Mouse (Mus musculus) stomach, embryonic 14.5 days (tissue): ENCODE measurements around the gene Mprip. TPM values are rescaled to one million over a fixed set of nuclear protein-coding genes. Genes with fewer than 3 reads are reported as not detected.
A peak's percentile ranks its signal among the peaks of the same experiment; 100 is the strongest.
"Not testable (repeated sequence)": the region's sequence is repeated elsewhere in the genome, so short reads cannot be mapped to it uniquely, and the experiment has no call there.

Experiments used
- ATAC-seq: fragments of 200-750 bp; cut with Nextera tagmentation; 2 replicates; pipeline ENCODE4 v1.8.0; 2017; ENCODE audit warnings: low read depth, moderate TSS enrichment; ENCODE audit not compliant: insufficient number of reproducible peaks, insufficient read depth, low FRiP score
- H3K27ac ChIP-seq: fragments of 300-500 bp; sonication (generic); 2 replicates; pipeline ENCODE4 v1.5.1; 2014; ENCODE audit warnings: mild to moderate bottlenecking, low read length, moderate library complexity, mixed read lengths
- H3K27me3 ChIP-seq: fragments of 300-500 bp; sonication (generic); 2 replicates; pipeline ENCODE4 v1.6.1; 2014; ENCODE audit warnings: low read length, control low read depth, mixed read lengths; ENCODE audit not compliant: control insufficient read depth, insufficient read depth
- H3K36me3 ChIP-seq: fragments of 300-500 bp; sonication (generic); 2 replicates; pipeline ENCODE4 v1.6.1; 2014; ENCODE audit warnings: mild to moderate bottlenecking, control low read depth, low read length, moderate library complexity, mixed read lengths; ENCODE audit not compliant: control insufficient read depth, insufficient read depth
- H3K4me1 ChIP-seq: fragments of 300-500 bp; sonication (generic); 2 replicates; pipeline ENCODE4 v1.6.1; 2014; ENCODE audit warnings: low read length, control low read depth, mixed read lengths; ENCODE audit not compliant: control insufficient read depth, insufficient read depth
- H3K4me2 ChIP-seq: fragments of 300-500 bp; sonication (generic); replicated peaks from 2 replicates; pipeline ENCODE4 v1.6.1; 2014; ENCODE audit warnings: low read depth, low read length, control low read depth
- H3K4me3 ChIP-seq: fragments of 300-500 bp; sonication (generic); 2 replicates; pipeline ENCODE4 v1.5.1; 2014; ENCODE audit warnings: low read depth, low read length, control low read depth
- H3K9ac ChIP-seq: fragments of 300-500 bp; sonication (generic); replicated peaks from 2 replicates; pipeline ENCODE4 v1.6.1; 2014; ENCODE audit warnings: low read depth, mild to moderate bottlenecking, control low read depth, low read length, moderate library complexity, mixed read lengths
- H3K9me3 ChIP-seq: fragments of 300-500 bp; sonication (generic); 2 replicates; pipeline ENCODE4 v1.6.1; 2016; ENCODE audit warnings: low read depth, low read length, control low read depth; ENCODE audit not compliant: control insufficient read depth
- WGBS: fragments of 180-500 bp; shearing (Covaris S2); extraction: QIAGEN DNeasy Blood & Tissue Kit; methylation state at CpG from one replicate; pipeline ENCODE4 v1.1.7; 2014; 5-methylcytosine and 5-hydroxymethylcytosine counted together
- polyA plus RNA-seq: library from polyadenylated mRNA; unstranded; fragments of >200 nt; fragmentation: Nextera tagmentation; extraction: Ambion mirVana; gene quantifications from 2 replicates; pipeline ENCODE4 v1.2.1, GENCODE M21; 2014

Mprip gene
- 68.8 and 69.1 TPM in 2 replicates for polyA plus RNA-seq

GRCm38 (mm10) chr11:59661005-59661404 lies at the start of gene Mprip:
Gene Mprip, plus strand, starts transcription at chr11:59661305.
- Histone ChIP-seq H3K4me1 (peaks cover 22% of the 10 kb centered on the region), H3K27ac (peak within 1 kb of the TSS; percentile 46; the same call in 1 of the 2 replicates), H3K4me2 (peak within 1 kb of the TSS; percentile 70), H3K27me3 (no peaks in the 10 kb centered on the region), H3K36me3 (no peaks in the 10 kb centered on the region), H3K9ac (peak within 1 kb of the TSS; percentile 86; the same call in 1 of the 2 replicates), H3K4me3 (peak within 1 kb of the TSS; percentile 74), H3K9me3 (no peaks in the 10 kb centered on the region)
- WGBS, result 72% methylated on average over 3 of the region's 3 CpGs
- ATAC-seq, result no peak

GRCm38 (mm10) chr11:59611646-59612045 lies 49.5 kb upstream of the Mprip start:
- Histone ChIP-seq H3K4me1 (no peaks in the 10 kb centered on the region), H3K27me3 (no peaks in the 10 kb centered on the region), H3K36me3 (no peaks in the 10 kb centered on the region), H3K4me3 (no peak overlapping the region), H3K9me3 (no peaks in the 10 kb centered on the region), H3K27ac (no peak overlapping the region), H3K4me2 (no peak overlapping the region), H3K9ac (no peak overlapping the region)
- WGBS, result 71% methylated on average over 5 of the region's 5 CpGs
- no peak for ATAC-seq

GRCm38 (mm10) chr11:59614120-59614519 lies 47.0 kb upstream of the Mprip start:
- no peak for ATAC-seq
- WGBS, result 27% methylated on average over 4 of the region's 4 CpGs

GRCm38 (mm10) chr11:59616986-59617385 lies 44.1 kb upstream of the Mprip start:
- not testable (repeated sequence) for H3K36me3 ChIP-seq, H3K9me3 ChIP-seq, H3K9ac ChIP-seq, H3K4me1 ChIP-seq, H3K4me3 ChIP-seq, H3K4me2 ChIP-seq, ATAC-seq, H3K27ac ChIP-seq, H3K27me3 ChIP-seq
- 93% methylated on average over 2 of the region's 2 CpGs for WGBS

More at GRCm38 (mm10) chr11:59614120-59614519, 47.0 kb upstream of the Mprip start:
- no peak overlapping the region for H3K4me3 ChIP-seq
- H3K4me2 ChIP-seq, result no peak overlapping the region
- no peaks in the 10 kb centered on the region for H3K36me3 ChIP-seq
- H3K27ac ChIP-seq, result no peak overlapping the region
- H3K9me3 ChIP-seq, result no peaks in the 10 kb centered on the region
- no peaks in the 10 kb centered on the region for H3K27me3 ChIP-seq
- H3K9ac ChIP-seq, result no peak overlapping the region
- H3K4me1 ChIP-seq, result no peaks in the 10 kb centered on the region

GRCm38 (mm10) chr11:59622214-59622613 lies 38.9 kb upstream of the Mprip start:
- H3K9ac ChIP-seq, result no peak overlapping the region
- H3K4me2 ChIP-seq, result no peak overlapping the region
- 57% methylated on average over 3 of the region's 3 CpGs for WGBS
- ATAC-seq, result no peak
- no peak overlapping the region for H3K27ac ChIP-seq
- no peaks in the 10 kb centered on the region for H3K9me3 ChIP-seq
- H3K4me1 ChIP-seq, result no peaks in the 10 kb centered on the region
- no peak overlapping the region for H3K4me3 ChIP-seq
- H3K27me3 ChIP-seq, result no peaks in the 10 kb centered on the region
- no peaks in the 10 kb centered on the region for H3K36me3 ChIP-seq

- no peak overlapping the region for H3K4me2 ChIP-seq
- peak; percentile 53; the same call in 1 of the 2 replicates for ATAC-seq
- no peaks in the 10 kb centered on the region for H3K9me3 ChIP-seq
- no peak overlapping the region for H3K27ac ChIP-seq
- no peak overlapping the region for H3K9ac ChIP-seq
- no peaks in the 10 kb centered on the region for H3K36me3 ChIP-seq
- H3K4me3 ChIP-seq, result no peak overlapping the region
- no peaks in the 10 kb centered on the region for H3K4me1 ChIP-seq
- WGBS, result 34% methylated on average over 6 of the region's 6 CpGs
- H3K27me3 ChIP-seq, result no peaks in the 10 kb centered on the region
Measured at GRCm38 (mm10) chr11:59624017-59624630, 37.0 kb upstream of the Mprip start.

GRCm38 (mm10) chr11:59626192-59626591 lies 34.9 kb upstream of the Mprip start:
- 82% methylated on average over 7 of the region's 7 CpGs for WGBS
- no peaks in the 10 kb centered on the region for H3K9me3 ChIP-seq
- no peaks in the 10 kb centered on the region for H3K27me3 ChIP-seq
- no peaks in the 10 kb centered on the region for H3K4me1 ChIP-seq
- no peak for ATAC-seq
- H3K36me3 ChIP-seq, result no peaks in the 10 kb centered on the region
- no peak overlapping the region for H3K4me3 ChIP-seq
- no peak overlapping the region for H3K9ac ChIP-seq
- no peak overlapping the region for H3K27ac ChIP-seq
- no peak overlapping the region for H3K4me2 ChIP-seq

- no peaks in the 10 kb centered on the region for H3K36me3 ChIP-seq
- no peak overlapping the region for H3K4me2 ChIP-seq
- no peak overlapping the region for H3K27ac ChIP-seq
- 81% methylated on average over 5 of the region's 5 CpGs for WGBS
- no peak for ATAC-seq
- no peaks in the 10 kb centered on the region for H3K9me3 ChIP-seq
- no peak overlapping the region for H3K4me3 ChIP-seq
- H3K4me1 ChIP-seq, result no peaks in the 10 kb centered on the region
- no peaks in the 10 kb centered on the region for H3K27me3 ChIP-seq
- no peak overlapping the region for H3K9ac ChIP-seq
Measured at GRCm38 (mm10) chr11:59628177-59628576, 32.9 kb upstream of the Mprip start.

GRCm38 (mm10) chr11:59629871-59630270 lies 31.2 kb upstream of the Mprip start:
- no peak overlapping the region for H3K4me2 ChIP-seq
- no peaks in the 10 kb centered on the region for H3K27me3 ChIP-seq
- H3K4me3 ChIP-seq, result no peak overlapping the region
- 68% methylated on average over 5 of the region's 5 CpGs for WGBS
- H3K9ac ChIP-seq, result no peak overlapping the region
- H3K27ac ChIP-seq, result no peak overlapping the region; the same call in 1 of the 2 replicates
- H3K36me3 ChIP-seq, result no peaks in the 10 kb centered on the region
- no peaks in the 10 kb centered on the region for H3K4me1 ChIP-seq
- no peak; the same call in 1 of the 2 replicates for ATAC-seq
- no peaks in the 10 kb centered on the region for H3K9me3 ChIP-seq
